Mouse (Mus musculus) MEL (cell line): ENCODE measurements at regions not wholly inside any gene's neighbourhood (a gene's known extent, or its start where the extent isn't known, plus 50 kb on each side); places are given as distances from the start of the nearest gene placed in this dataset.

Experiments
- DNase-seq: peaks from one replicate; pipeline ENCODE4 v3.0.0; 2011; ENCODE audit warnings: low read depth, low spot score
- H3K27ac ChIP-seq: 2 replicates; pipeline ENCODE4 v1.5.1; 2012; ENCODE audit warnings: low read depth, mild to moderate bottlenecking, control low read depth, low read length, moderate library complexity; ENCODE audit not compliant: control insufficient read depth
- H3K27me3 ChIP-seq, 2 experiments: fragments of 150-350 bp in 1 of 2; sonication (generic) in 1 of 2; 2 replicates each; pipeline ENCODE4 v1.6.1; 2012; ENCODE audit warnings: low read length in 2 of 2, mild to moderate bottlenecking in 2 of 2, improper control_type of control experiment in 1 of 2, moderate library complexity in 1 of 2; ENCODE audit not compliant: insufficient read depth in 2 of 2, control insufficient read depth in 1 of 2
- H3K36me3 ChIP-seq, 2 experiments: 2 replicates each; pipeline ENCODE4 v1.6.1; 2012 to 2014; ENCODE audit warnings: low read length in 2 of 2, improper control_type of control experiment in 1 of 2, inconsistent platforms in 1 of 2, mild to moderate bottlenecking in 1 of 2; ENCODE audit not compliant: insufficient read depth in 2 of 2, control insufficient read depth in 1 of 2
- H3K4me1 ChIP-seq, 2 experiments: fragments of 150-350 bp in 1 of 2; sonication (generic) in 1 of 2; 2 replicates each; pipeline ENCODE4 v1.6.1; 2012; ENCODE audit warnings: low read length in 2 of 2, improper control_type of control experiment in 1 of 2, mild to moderate bottlenecking in 1 of 2; ENCODE audit not compliant: insufficient read depth in 2 of 2, control insufficient read depth in 1 of 2
- H3K4me3 ChIP-seq, 2 experiments: fragments of 150-350 bp in 1 of 2; sonication (generic) in 1 of 2; 2 replicates each; pipeline ENCODE4 v1.5.1; 2012; ENCODE audit warnings: low read depth in 2 of 2, low read length in 2 of 2, mild to moderate bottlenecking in 2 of 2, moderate library complexity in 2 of 2, control low read depth in 1 of 2, improper control_type of control experiment in 1 of 2; ENCODE audit not compliant: control insufficient read depth in 1 of 2, insufficient read depth in 1 of 2
- H3K79me2 ChIP-seq: 2 replicates; pipeline ENCODE4 v1.6.1; 2012; ENCODE audit warnings: mild to moderate bottlenecking, low read length, moderate library complexity; ENCODE audit not compliant: control insufficient read depth, poor library complexity, insufficient read depth
- H3K9ac ChIP-seq: 2 replicates; pipeline ENCODE4 v1.6.1; 2012; ENCODE audit warnings: low read depth, mild to moderate bottlenecking, control low read depth, low read length, moderate library complexity; ENCODE audit not compliant: control insufficient read depth, poor library complexity, severe bottlenecking
- H3K9me3 ChIP-seq: fragments of 150-350 bp; sonication (generic); replicated peaks from 2 replicates; pipeline ENCODE4 v1.6.1; 2012; ENCODE audit warnings: mild to moderate bottlenecking, low read length, improper control_type of control experiment, moderate library complexity; ENCODE audit not compliant: insufficient read depth
- CHD2 ChIP-seq: IDR thresholded peaks from 2 replicates; pipeline ENCODE4 v1.6.1; 2011; ENCODE audit warnings: low read length, improper control_type of control experiment
- CTCF ChIP-seq, 3 experiments: IDR thresholded peaks in 2 of 3; conservative IDR thresholded peaks in 1 of 3; 2 replicates each; pipeline ENCODE4 v1.5.1; 2011 to 2012; ENCODE audit warnings: low read length in 3 of 3, low read depth in 2 of 3, mild to moderate bottlenecking in 2 of 3, improper control_type of control experiment in 1 of 3, inconsistent platforms in 1 of 3, mixed read lengths in 1 of 3, moderate library complexity in 1 of 3; ENCODE audit not compliant: control insufficient read depth in 1 of 3, insufficient read depth in 1 of 3, poor library complexity in 1 of 3, severe bottlenecking in 1 of 3
- ELF1 ChIP-seq: IDR thresholded peaks from 2 replicates; pipeline ENCODE4 v1.6.1; 2014; ENCODE audit warnings: low read depth, mild to moderate bottlenecking, inconsistent platforms, low read length, improper control_type of control experiment, moderate library complexity
- JUND ChIP-seq: IDR thresholded peaks from 2 replicates; pipeline ENCODE4 v1.6.1; 2011; ENCODE audit warnings: low read depth, mild to moderate bottlenecking, improper control_type of control experiment, low read length
- KAT2A ChIP-seq: conservative IDR thresholded peaks from 2 replicates; pipeline ENCODE4 v1.6.1; 2012; ENCODE audit warnings: low read depth, low read length, improper control_type of control experiment, inconsistent platforms
- MAFK ChIP-seq: IDR thresholded peaks from 2 replicates; pipeline ENCODE4 v1.6.1; 2011; ENCODE audit warnings: low read depth, mild to moderate bottlenecking, low read length, improper control_type of control experiment, borderline replicate concordance
- MAX ChIP-seq: IDR thresholded peaks from 2 replicates; pipeline ENCODE4 v1.6.1; 2011; ENCODE audit warnings: low read length, improper control_type of control experiment
- MEF2A ChIP-seq: IDR thresholded peaks from 2 replicates; pipeline ENCODE4 v1.6.1; 2014; ENCODE audit warnings: low read depth, mild to moderate bottlenecking, inconsistent platforms, low read length, improper control_type of control experiment; ENCODE audit not compliant: poor library complexity, insufficient replicate concordance, severe bottlenecking; ENCODE audit errors: extremely low read depth
- MXI1 ChIP-seq: IDR thresholded peaks from 2 replicates; pipeline ENCODE4 v1.6.1; 2011; ENCODE audit warnings: mild to moderate bottlenecking, low read depth, low read length, improper control_type of control experiment
- MYB ChIP-seq: IDR thresholded peaks from 2 replicates; pipeline ENCODE4 v1.6.1; 2011; ENCODE audit warnings: mild to moderate bottlenecking, low read depth, low read length, improper control_type of control experiment
- MYC ChIP-seq: IDR thresholded peaks from 2 replicates; pipeline ENCODE4 v1.6.1; 2011; ENCODE audit warnings: low read depth, mild to moderate bottlenecking, low read length, improper control_type of control experiment, moderate library complexity
- NRF1 ChIP-seq: IDR thresholded peaks from 2 replicates; pipeline ENCODE4 v1.6.1; 2014; ENCODE audit warnings: low read depth, mild to moderate bottlenecking, inconsistent platforms, low read length, improper control_type of control experiment, moderate library complexity; ENCODE audit not compliant: poor library complexity, insufficient read depth, severe bottlenecking
- POLR2A ChIP-seq, 2 experiments: IDR thresholded peaks; 2 replicates each; pipeline ENCODE4 v1.6.1; 2011 to 2012; ENCODE audit warnings: low read length in 2 of 2, mild to moderate bottlenecking in 2 of 2, control low read depth in 1 of 2, improper control_type of control experiment in 1 of 2, low read depth in 1 of 2, moderate library complexity in 1 of 2; ENCODE audit not compliant: control insufficient read depth in 1 of 2, insufficient read depth in 1 of 2, poor library complexity in 1 of 2
- RAD21 ChIP-seq: IDR thresholded peaks from 2 replicates; pipeline ENCODE4 v1.6.1; 2011; ENCODE audit warnings: mild to moderate bottlenecking, low read depth, low read length, improper control_type of control experiment
- SIN3A ChIP-seq: IDR thresholded peaks from 2 replicates; pipeline ENCODE4 v1.6.1; 2012; ENCODE audit warnings: low read length, improper control_type of control experiment, inconsistent platforms
- SMC3 ChIP-seq: IDR thresholded peaks from 2 replicates; pipeline ENCODE4 v1.6.1; 2011; ENCODE audit warnings: low read depth, low read length, improper control_type of control experiment
- TBP ChIP-seq: IDR thresholded peaks from 2 replicates; pipeline ENCODE4 v1.8.0; 2011; ENCODE audit warnings: low read depth, low read length, improper control_type of control experiment
- TCF12 ChIP-seq: IDR thresholded peaks from 2 replicates; pipeline ENCODE4 v1.6.1; 2014; ENCODE audit warnings: low read depth, mild to moderate bottlenecking, inconsistent platforms, low read length, improper control_type of control experiment, moderate library complexity
- UBTF ChIP-seq: IDR thresholded peaks from 2 replicates; pipeline ENCODE4 v1.6.1; 2012; ENCODE audit warnings: low read depth, mild to moderate bottlenecking, inconsistent platforms, low read length, improper control_type of control experiment, moderate library complexity, borderline replicate concordance; ENCODE audit not compliant: insufficient read depth
- ZNF384 ChIP-seq: IDR thresholded peaks from 2 replicates; pipeline ENCODE4 v1.6.1; 2012; ENCODE audit warnings: low read depth, mild to moderate bottlenecking, inconsistent platforms, low read length, improper control_type of control experiment

DNA sequence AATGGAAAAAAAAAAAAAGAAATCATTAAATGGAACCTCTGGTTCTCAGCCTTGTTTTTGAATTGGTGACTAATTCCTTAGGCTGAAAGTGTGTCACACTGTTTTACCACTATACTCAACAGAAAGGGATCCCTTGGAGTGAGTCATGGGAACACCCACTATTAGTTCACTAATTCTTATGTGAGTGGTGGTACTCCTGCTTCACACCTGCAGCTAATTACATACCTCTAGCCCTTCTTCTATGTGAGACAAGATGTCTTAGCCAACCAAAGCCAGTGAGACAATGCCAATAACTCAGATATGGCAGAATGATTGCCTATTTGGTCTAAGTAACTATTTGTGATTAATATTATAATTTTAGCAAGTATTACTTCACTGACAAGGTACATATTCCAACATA is 398.9 kb downstream of the Vps13c start:
- DNase-seq: no peak
- no peaks in the 10 kb centered on the region for H3K79me2 ChIP-seq
- H3K9ac ChIP-seq: no peak overlapping the region
- no peaks in the 10 kb centered on the region for H3K27me3 ChIP-seq
- no peaks in the 10 kb centered on the region for H3K36me3 ChIP-seq
- H3K4me1 ChIP-seq: no peaks in the 10 kb centered on the region
- no peaks in the 10 kb centered on the region for H3K9me3 ChIP-seq
- TF ChIP-seq SIN3A (no peak), MXI1 (no peak), KAT2A (no peak), ZNF384 (no peak), TBP (no peak), POLR2A (IDR thresholded peaks at IDR 0.05; ENCODE audit: control insufficient read depth in 1 of 2, insufficient read depth in 1 of 2, low read depth in 1 of 2, low read length in 2 of 2, poor library complexity in 1 of 2) (no peak), SMC3 (no peak), ELF1 (no peak), NRF1 (no peak), MAX (no peak), RAD21 (no peak), TCF12 (no peak), UBTF (no peak), CTCF (IDR thresholded peaks at IDR 0.05 in 2 of 3, conservative IDR thresholded peaks at IDR 0.05 in 1 of 3; ENCODE audit: control insufficient read depth in 1 of 3, insufficient read depth in 1 of 3, low read depth in 2 of 3, low read length in 3 of 3, poor library complexity in 1 of 3, severe bottlenecking in 1 of 3) (no peak), MAFK (no peak), CHD2 (no peak), MYB (no peak), MEF2A (no peak)
- TF ChIP-seq, all 39 proteins: peak for 0
- Histone ChIP-seq H3K27ac (no peak overlapping the region), H3K4me3 (no peak overlapping the region)

- DNase-seq: no peak
- no peaks in the 10 kb centered on the region for H3K4me1 ChIP-seq
- H3K4me3 ChIP-seq: no peak overlapping the region
- H3K9me3 ChIP-seq: no peaks in the 10 kb centered on the region
- H3K27ac ChIP-seq: no peak overlapping the region
- no peaks in the 10 kb centered on the region for H3K79me2 ChIP-seq
- no peaks in the 10 kb centered on the region for H3K27me3 ChIP-seq
- TF ChIP-seq MAX: no peak
- no peak for TF ChIP-seq MYB
- no peak for TF ChIP-seq MYC
- TF ChIP-seq JUND: no peak
- H3K36me3 ChIP-seq: no peaks in the 10 kb centered on the region
- H3K9ac ChIP-seq: no peak overlapping the region
Measured at GRCm38 (mm10) chr9:68239551-68239950, 399.4 kb downstream of the Vps13c start.
